Mouse (Mus musculus) lung, postnatal 10 days (tissue): ENCODE data around the gene Hoxa7.

Experiments
- DNase-seq: peaks from one replicate; pipeline ENCODE4 v3.0.0; 2021

Gene Hoxa7

GRCm38 (mm10) chr6:52253511-52254500 is 32.2 kb upstream of the Hoxa7 start:
- no peak for DNase-seq

- no peak for DNase-seq
Observed at GRCm38 (mm10) chr6:52252775-52253376, 31.2 kb upstream of the Hoxa7 start.

- no peak for DNase-seq
Observed at GRCm38 (mm10) chr6:52252016-52252774, 30.5 kb upstream of the Hoxa7 start.

GRCm38 (mm10) chr6:52251177-52251879 is 29.7 kb upstream of the Hoxa7 start:
- no peak for DNase-seq

GRCm38 (mm10) chr6:52249826-52250225 is 28.2 kb upstream of the Hoxa7 start:
- no peak for DNase-seq

- DNase-seq = no peak
Observed at GRCm38 (mm10) chr6:52249415-52249738, 27.7 kb upstream of the Hoxa7 start.

- DNase-seq = no peak
Observed at GRCm38 (mm10) chr6:52248638-52249414, 27.2 kb upstream of the Hoxa7 start.

- no peak for DNase-seq
Observed at GRCm38 (mm10) chr6:52247766-52248637, 26.3 kb upstream of the Hoxa7 start.

GRCm38 (mm10) chr6:52246916-52247315 is 25.3 kb upstream of the Hoxa7 start:
- no peak for DNase-seq

GRCm38 (mm10) chr6:52246403-52246803 is 24.7 kb upstream of the Hoxa7 start:
- no peak for DNase-seq

GRCm38 (mm10) chr6:52245757-52246142 is 24.1 kb upstream of the Hoxa7 start, which contains the start of gene Hoxa11:
TSS of gene Hoxa11 (minus strand) at chr6:52245810.
- DNase-seq = no peak

GRCm38 (mm10) chr6:52245040-52245756 is 23.5 kb upstream of the Hoxa7 start:
- no peak for DNase-seq

- DNase-seq = no peak
Observed at GRCm38 (mm10) chr6:52244471-52245039, 22.9 kb upstream of the Hoxa7 start.

- DNase-seq = no peak
Observed at GRCm38 (mm10) chr6:52243681-52244121, 22.0 kb upstream of the Hoxa7 start.

GRCm38 (mm10) chr6:52242801-52243332 is 21.2 kb upstream of the Hoxa7 start:
- no peak for DNase-seq

GRCm38 (mm10) chr6:52241001-52241621 is 19.5 kb upstream of the Hoxa7 start:
- DNase-seq = no peak

GRCm38 (mm10) chr6:52240389-52241000 is 18.8 kb upstream of the Hoxa7 start, which contains the start of gene Hoxa10:
TSS of gene Hoxa10 (minus strand) at chr6:52240854.
- peak; percentile 89 for DNase-seq

GRCm38 (mm10) chr6:52239625-52240388 is 18.2 kb upstream of the Hoxa7 start:
- DNase-seq = no peak
